Mouse (Mus musculus) heart, postnatal 0 days (tissue): ENCODE data around the gene Ints6. TPM values are rescaled to one million over a fixed set of nuclear protein-coding genes. Genes with fewer than 3 reads are reported as not detected.

Source experiments
- ATAC-seq: fragments of 200-750 bp; cut with Nextera tagmentation; 2 replicates; pipeline ENCODE4 v1.8.0; 2017; ENCODE audit warnings: low read depth, moderate number of reproducible peaks, moderate library complexity; ENCODE audit not compliant: insufficient read depth
- DNase-seq: peaks from one replicate; pipeline ENCODE4 v3.0.0-alpha.2; 2016; ENCODE audit warnings: low spot score
- H3K27ac ChIP-seq: fragments of 300-500 bp; sonication (generic); 2 replicates; pipeline ENCODE4 v1.5.1; 2014; ENCODE audit warnings: low read depth, mild to moderate bottlenecking
- H3K27me3 ChIP-seq: fragments of 300-500 bp; sonication (generic); 2 replicates; pipeline ENCODE4 v1.6.1; 2014; ENCODE audit warnings: low read length, mixed read lengths; ENCODE audit not compliant: control insufficient read depth, insufficient read depth
- H3K36me3 ChIP-seq: fragments of 300-500 bp; sonication (generic); replicated peaks from 2 replicates; pipeline ENCODE4 v1.6.1; 2014; ENCODE audit warnings: low read length, mixed read lengths; ENCODE audit not compliant: control insufficient read depth, insufficient read depth
- H3K4me1 ChIP-seq: fragments of 300-500 bp; sonication (generic); 2 replicates; pipeline ENCODE4 v1.6.1; 2014; ENCODE audit warnings: antibody characterized with exemption; ENCODE audit not compliant: control insufficient read depth, insufficient read depth
- H3K4me2 ChIP-seq: fragments of 300-500 bp; sonication (generic); 2 replicates; pipeline ENCODE4 v1.6.1; 2014; ENCODE audit warnings: low read depth, mild to moderate bottlenecking, low read length, moderate library complexity
- H3K4me3 ChIP-seq: fragments of 300-500 bp; sonication (generic); 2 replicates; pipeline ENCODE4 v1.5.1; 2014; ENCODE audit warnings: low read depth, low read length
- H3K9ac ChIP-seq: fragments of 300-500 bp; sonication (generic); replicated peaks from 2 replicates; pipeline ENCODE4 v1.6.1; 2014; ENCODE audit warnings: low read depth, low read length, mixed read lengths
- H3K9me3 ChIP-seq: fragments of 300-500 bp; sonication (generic); replicated peaks from 2 replicates; pipeline ENCODE4 v1.6.1; 2016; ENCODE audit warnings: low read length; ENCODE audit not compliant: control insufficient read depth
- CTCF ChIP-seq: IDR thresholded peaks from 2 replicates; pipeline ENCODE4 v1.5.1; 2016; ENCODE audit warnings: antibody characterized with exemption, control low read depth, low read depth
- EP300 ChIP-seq: IDR thresholded peaks from 2 replicates; pipeline ENCODE4 v1.6.1; 2016; ENCODE audit warnings: antibody characterized with exemption, low read depth
- WGBS: fragments of 180-500 bp; shearing (Covaris S2); extraction: QIAGEN DNeasy Blood & Tissue Kit; methylation state at CpG from one replicate; pipeline ENCODE4 v1.1.7; 2014; 5-methylcytosine and 5-hydroxymethylcytosine counted together
- polyA plus RNA-seq: library from polyadenylated mRNA; unstranded; fragments of >200 nt; fragmentation: Nextera tagmentation; extraction: Ambion mirVana; gene quantifications from 2 replicates; pipeline ENCODE4 v1.2.1, GENCODE M21; 2015
- total RNA-seq: library from RNA; depleted of rRNA; stranded (reverse); fragments of >200 nt; gene quantifications from 2 replicates; pipeline ENCODE4 v1.2.3, GENCODE M21; 2014; ENCODE audit warnings: low replicate concordance

The Ints6 gene
- total and polyA plus RNA-seq, 2 experiments from 2014 or later, result 8.2 to 17.4 TPM

DNA sequence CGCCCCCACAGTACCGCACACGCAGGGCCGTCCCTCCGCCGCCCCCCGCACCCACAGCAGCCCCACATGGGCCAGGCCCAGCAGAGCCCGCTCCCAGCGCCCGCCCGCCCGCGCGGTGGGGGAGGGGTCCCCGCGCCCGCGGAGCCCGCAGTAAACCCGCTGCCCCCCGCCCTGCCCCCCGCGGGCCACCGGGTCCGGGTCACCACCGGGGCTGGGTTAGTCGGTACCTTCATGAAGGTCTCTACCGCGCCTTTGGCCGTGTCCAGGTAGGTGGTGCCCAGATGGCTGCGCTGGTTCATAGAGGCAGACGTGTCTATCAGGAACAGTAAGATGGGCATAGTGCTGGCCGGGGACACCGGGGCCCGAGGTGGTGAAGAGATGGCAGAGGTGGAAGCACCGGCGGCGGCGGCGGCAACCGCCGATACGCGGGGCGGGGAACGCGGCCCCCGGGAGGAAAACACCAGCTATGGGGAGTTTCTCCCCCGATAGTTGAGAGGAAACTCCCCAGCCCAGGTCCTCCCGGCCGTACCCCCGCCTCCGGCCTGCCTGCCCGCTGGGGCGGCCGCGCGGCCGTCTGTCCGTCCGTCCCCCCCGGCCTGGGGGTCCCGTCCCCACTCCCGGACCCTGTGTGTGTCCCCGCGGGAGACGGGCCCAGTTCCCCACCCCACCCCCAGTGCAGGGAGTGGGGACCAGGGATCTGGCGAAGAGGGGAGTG, 491 bp downstream of the Ints6 start:
- peak overlapping the region; percentile 94 for H3K4me3 ChIP-seq
- peak; percentile 11 for ATAC-seq
- peaks cover 6% of the 10 kb centered on the region; the same call in 1 of the 2 replicates for H3K36me3 ChIP-seq
- TF ChIP-seq CTCF (no peak), EP300 (no peak; the same call in 1 of the 2 replicates)
- H3K9me3 ChIP-seq, result no peaks in the 10 kb centered on the region
- no peaks in the 10 kb centered on the region for H3K27me3 ChIP-seq
- DNase-seq, result peak; percentile 20
- H3K4me1 ChIP-seq, result no peaks in the 10 kb centered on the region
- peak overlapping the region; percentile 86 for H3K4me2 ChIP-seq
- peak overlapping the region; percentile 99 for H3K27ac ChIP-seq
- WGBS, result under 1% methylated on average over 57 of the region's 68 CpGs
- H3K9ac ChIP-seq, result peak overlapping the region; percentile 97

- Histone ChIP-seq H3K27ac (peak overlapping the region; percentile 99), H3K36me3 (peaks cover 6% of the 10 kb centered on the region; the same call in 1 of the 2 replicates), H3K27me3 (no peaks in the 10 kb centered on the region), H3K4me3 (peak overlapping the region; percentile 94), H3K4me1 (no peaks in the 10 kb centered on the region), H3K9ac (peak overlapping the region; percentile 97), H3K9me3 (no peaks in the 10 kb centered on the region), H3K4me2 (peak overlapping the region; percentile 86)
- under 1% methylated on average over 28 of the region's 38 CpGs for WGBS
- ATAC-seq, result peak; percentile 5
- peak; percentile 76 for DNase-seq
- TF ChIP-seq EP300 (no peak), CTCF (no peak)
Measured at GRCm38 (mm10) chr14:62759771-62760320, 1.1 kb downstream of the Ints6 start.

GRCm38 (mm10) chr14:62758714-62759113, 2.3 kb downstream of the Ints6 start:
- TF ChIP-seq CTCF, result no peak
- no peak for TF ChIP-seq EP300
- Histone ChIP-seq H3K4me3 (no peak overlapping the region), H3K4me2 (no peak overlapping the region), H3K9ac (no peak overlapping the region), H3K4me1 (no peaks in the 10 kb centered on the region), H3K36me3 (peaks cover 6% of the 10 kb centered on the region), H3K27ac (no peak overlapping the region), H3K27me3 (no peaks in the 10 kb centered on the region), H3K9me3 (no peaks in the 10 kb centered on the region)
- ATAC-seq (no peak), DNase-seq (no peak)
- WGBS, result 94% methylated on average over 5 of the region's 5 CpGs

DNA sequence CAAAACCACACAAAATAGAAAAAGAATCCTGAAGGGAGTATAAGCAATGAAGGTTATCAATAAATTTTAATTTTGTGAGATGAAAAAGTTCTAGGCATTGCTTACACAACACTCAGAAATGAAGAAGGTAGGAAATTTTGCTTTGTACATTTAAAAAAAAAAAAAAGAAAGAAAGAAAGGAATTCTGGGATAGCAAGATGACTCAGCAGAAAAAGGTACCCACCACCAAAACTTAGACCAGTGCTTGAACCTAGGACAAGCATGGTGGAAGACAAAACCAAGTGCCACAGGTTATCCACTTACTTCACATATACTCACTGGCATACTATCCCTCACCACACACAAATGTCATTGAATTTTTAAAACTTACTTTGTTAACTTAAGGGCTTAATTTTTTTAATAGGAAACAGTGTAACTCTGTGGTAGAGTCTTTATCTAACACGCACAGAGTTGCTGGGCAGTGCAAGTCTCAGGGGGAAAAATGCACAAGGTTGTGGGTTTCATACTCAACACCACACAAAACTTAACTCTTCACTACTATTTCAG, 5.8 kb downstream of the Ints6 start:
- Histone ChIP-seq H3K36me3 (peaks cover 11% of the 10 kb centered on the region), H3K4me3 (no peak overlapping the region), H3K27me3 (no peaks in the 10 kb centered on the region), H3K9me3 (no peaks in the 10 kb centered on the region), H3K27ac (no peak overlapping the region), H3K4me1 (peaks cover 4% of the 10 kb centered on the region; the same call in 1 of the 2 replicates), H3K4me2 (no peak overlapping the region), H3K9ac (no peak overlapping the region)
- ATAC-seq (no peak), DNase-seq (no peak)
- 88% methylated on average over 1 of the region's 1 CpGs for WGBS
- TF ChIP-seq EP300 (no peak), CTCF (no peak)

DNA sequence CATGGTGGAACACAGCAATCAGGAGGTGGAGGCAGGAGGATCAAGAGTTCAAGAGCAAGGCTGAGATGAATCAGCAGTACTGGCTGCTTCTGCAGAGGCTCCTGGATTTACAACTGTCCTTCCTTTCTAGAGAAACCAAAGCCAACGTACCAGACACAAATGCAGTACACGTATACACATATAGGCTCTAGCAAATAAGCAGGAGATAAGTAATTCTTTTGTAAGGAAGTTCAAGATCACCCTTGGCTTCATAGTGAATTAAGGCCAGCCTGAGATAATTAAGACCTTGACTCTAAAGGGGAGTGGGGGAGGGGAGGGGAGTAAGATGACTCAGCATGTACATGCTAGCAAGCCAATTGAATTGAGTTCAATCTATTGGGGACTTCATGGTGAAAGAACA, 9.5 kb downstream of the Ints6 start:
- H3K4me3 ChIP-seq, result no peak overlapping the region
- H3K4me2 ChIP-seq, result no peak overlapping the region
- H3K27me3 ChIP-seq, result no peaks in the 10 kb centered on the region
- no peaks in the 10 kb centered on the region for H3K9me3 ChIP-seq
- TF ChIP-seq CTCF (no peak), EP300 (no peak)
- 81% methylated on average over 2 of the region's 2 CpGs for WGBS
- no peak overlapping the region for H3K27ac ChIP-seq
- H3K4me1 ChIP-seq, result peaks cover 4% of the 10 kb centered on the region; the same call in 1 of the 2 replicates
- no peak overlapping the region for H3K9ac ChIP-seq
- DNase-seq (no peak), ATAC-seq (no peak)
- peaks cover 15% of the 10 kb centered on the region; the same call in 1 of the 2 replicates for H3K36me3 ChIP-seq
